Mouse (Mus musculus) brain, embryonic 14.5 days (tissue): Measurements from ENCODE around the gene Zfhx3. TPM values are rescaled to one million over a fixed set of nuclear protein-coding genes. Genes with fewer than 3 reads are reported as not detected.

Experiments
- DNase-seq: peaks from one replicate; pipeline ENCODE4 v3.0.0-alpha.2; 2011; ENCODE audit warnings: low read depth
- CTCF ChIP-seq: fragments of 200-500 bp; IDR thresholded peaks from 2 replicates; pipeline ENCODE4 v1.5.1; 2012; ENCODE audit warnings: inconsistent platforms, mild to moderate bottlenecking, moderate library complexity, borderline replicate concordance; ENCODE audit not compliant: insufficient read depth, insufficient read length; ENCODE audit errors: extremely low read depth
- POLR2A ChIP-seq: fragments of 200-500 bp; IDR thresholded peaks from 2 replicates; pipeline ENCODE4 v1.6.1; 2012; ENCODE audit warnings: mild to moderate bottlenecking, inconsistent platforms, borderline replicate concordance; ENCODE audit not compliant: poor library complexity, insufficient read depth, insufficient read length, severe bottlenecking; ENCODE audit errors: extremely low read depth
- polyA plus RNA-seq: library from polyadenylated mRNA; depleted of rRNA; stranded (reverse); fragments of >200 nt; gene quantifications from 2 replicates; pipeline ENCODE4 v1.2.3, GENCODE M21; 2012

Gene Zfhx3
- polyA plus RNA-seq, 1 experiment = 31.3 TPM

DNA sequence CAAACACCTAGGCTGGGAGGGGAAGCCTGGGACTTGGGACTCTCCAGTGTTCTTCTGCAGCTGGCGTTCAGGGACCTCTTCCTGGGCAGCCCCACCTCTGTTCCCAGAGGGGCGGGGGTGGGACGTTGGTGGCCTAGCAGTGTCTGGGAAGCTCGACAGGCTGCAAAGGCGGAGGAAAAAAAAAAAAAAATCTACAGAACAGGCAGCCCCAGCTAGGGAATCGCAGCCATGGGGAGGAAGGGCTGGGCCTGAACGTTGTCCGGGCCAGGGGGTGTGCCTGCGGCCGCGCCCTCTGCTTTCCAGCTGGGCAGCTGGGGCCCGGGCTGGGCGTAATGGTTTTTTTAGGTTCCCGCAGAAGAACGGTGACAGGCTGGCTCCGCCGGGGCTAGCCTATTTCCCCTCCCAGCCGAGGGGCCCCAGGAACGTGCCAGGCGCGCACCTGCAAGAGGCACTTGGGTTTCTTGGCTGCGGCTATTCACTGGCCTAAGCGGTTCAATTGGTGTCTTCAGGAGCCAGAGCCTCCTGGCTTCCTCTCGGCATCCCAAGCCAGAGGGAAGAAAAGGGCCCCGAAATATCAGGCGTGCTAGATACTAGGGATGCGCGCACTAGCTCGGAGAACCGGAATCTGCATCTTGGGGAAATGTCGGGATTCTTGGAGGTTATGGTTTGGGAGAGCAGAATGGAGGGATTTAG lies 753.6 kb downstream of the Zfhx3 start:
- DNase-seq = peak; percentile 49
- TF ChIP-seq CTCF (no peak), POLR2A (no peak)

DNA sequence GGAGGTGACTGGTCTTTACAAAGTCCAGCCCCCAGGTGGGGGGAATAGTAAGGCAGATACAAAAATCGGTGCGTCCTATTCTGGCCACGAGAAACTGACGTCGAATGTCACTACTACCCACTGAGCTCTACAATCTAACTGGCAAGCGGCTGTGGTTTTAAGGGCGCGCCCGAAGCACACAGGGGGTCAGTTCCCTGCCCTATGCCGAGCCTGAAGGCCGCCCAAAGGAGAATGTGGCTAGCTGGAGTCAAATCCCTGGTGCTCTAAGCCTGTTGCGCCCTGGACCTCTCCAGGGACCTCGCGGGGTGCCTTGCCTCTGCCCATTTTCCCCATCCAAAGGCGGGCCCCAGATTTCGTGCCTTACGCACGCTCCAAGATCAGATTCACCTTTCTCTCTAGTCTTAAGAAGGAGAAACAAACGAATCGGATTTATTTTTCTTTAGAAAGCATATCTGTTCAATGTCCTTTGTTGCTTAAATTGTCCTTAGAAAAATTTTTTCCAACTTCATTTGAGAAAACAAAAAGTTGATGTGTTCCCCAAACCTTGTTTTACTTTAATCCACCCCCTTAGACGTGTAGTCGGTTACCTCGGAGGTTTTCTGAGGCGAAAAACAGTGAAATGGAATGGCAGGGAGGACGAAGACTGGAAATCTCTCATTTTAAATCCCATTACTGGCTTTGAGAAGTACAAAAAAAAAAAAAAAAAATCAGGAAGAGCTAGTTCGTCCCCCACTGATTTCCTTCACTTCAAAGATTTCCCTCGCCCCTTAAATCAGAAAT lies 754.4 kb downstream of the Zfhx3 start:
- DNase-seq = peak; percentile 43
- TF ChIP-seq POLR2A = no peak
- no peak for TF ChIP-seq CTCF

DNA sequence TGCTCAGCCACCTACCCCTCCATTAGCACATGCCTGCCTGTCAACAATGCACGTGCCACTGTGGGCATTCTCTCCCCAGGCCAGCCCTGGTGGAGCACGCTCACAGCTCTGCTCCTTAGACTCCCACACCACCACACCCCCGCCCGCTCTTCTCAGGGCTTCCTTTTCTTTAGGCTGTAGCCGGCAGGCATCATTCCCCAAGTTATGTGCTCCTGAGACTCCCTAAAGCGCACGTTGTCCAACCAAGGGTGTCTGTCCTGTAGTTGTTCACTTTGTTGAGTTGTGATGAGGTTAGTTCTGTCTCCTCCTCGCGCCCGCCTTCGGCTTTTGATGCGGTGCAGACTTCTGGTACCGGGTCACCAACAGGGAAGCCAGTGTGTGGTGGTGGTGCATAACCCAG lies 755.1 kb downstream of the Zfhx3 start:
- peak; percentile 70 for DNase-seq
- TF ChIP-seq POLR2A = no peak

DNA sequence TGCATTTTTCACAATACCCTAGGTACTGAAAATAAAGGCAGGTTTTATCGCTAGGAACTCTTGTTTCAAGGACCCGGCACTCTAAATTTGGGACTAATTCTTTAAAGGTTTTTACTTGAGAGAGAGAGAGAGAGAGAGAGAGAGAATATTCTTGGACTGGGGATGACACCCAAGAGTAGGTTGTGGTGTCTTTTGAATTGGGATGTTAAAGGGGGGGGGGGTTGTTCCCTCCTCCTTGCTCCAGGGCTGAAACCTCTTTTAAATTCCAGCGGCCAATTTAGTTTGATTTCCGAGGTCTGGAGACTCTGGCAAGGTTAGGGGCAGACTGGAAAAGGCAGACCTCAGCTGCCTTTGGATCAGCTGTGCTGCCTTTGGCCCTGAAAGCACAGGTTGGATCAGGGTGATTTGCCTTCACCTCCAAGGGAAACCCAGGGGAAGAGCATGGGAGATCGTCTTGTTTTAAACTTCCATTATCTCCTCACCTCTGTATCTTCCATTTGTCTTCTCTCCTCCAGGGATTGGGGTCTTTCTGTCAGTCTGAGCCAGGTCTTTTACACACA lies 755.7 kb downstream of the Zfhx3 start:
- DNase-seq = peak; percentile 28
- TF ChIP-seq POLR2A = no peak
- TF ChIP-seq CTCF = no peak

DNA sequence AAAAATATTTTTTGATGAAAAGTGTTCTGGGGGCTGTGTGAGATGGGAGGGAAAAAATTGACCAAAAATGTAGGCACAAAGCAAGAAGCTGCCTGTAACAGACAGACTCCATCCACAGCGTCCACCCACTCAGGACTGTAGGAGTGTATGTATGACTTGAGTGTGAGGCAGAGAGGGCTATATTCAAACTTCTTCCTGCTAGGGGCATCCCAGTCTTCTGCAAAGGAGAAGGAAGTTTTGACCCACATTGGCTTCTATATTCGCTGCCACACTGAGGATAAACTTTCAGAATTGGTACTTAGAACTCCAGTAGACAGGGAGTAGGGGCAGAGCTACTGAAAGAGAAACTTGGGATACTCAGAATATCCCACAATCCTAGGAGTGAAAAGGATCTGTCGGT lies 756.6 kb downstream of the Zfhx3 start:
- DNase-seq = peak; percentile 30
- TF ChIP-seq POLR2A (no peak), CTCF (no peak)

DNA sequence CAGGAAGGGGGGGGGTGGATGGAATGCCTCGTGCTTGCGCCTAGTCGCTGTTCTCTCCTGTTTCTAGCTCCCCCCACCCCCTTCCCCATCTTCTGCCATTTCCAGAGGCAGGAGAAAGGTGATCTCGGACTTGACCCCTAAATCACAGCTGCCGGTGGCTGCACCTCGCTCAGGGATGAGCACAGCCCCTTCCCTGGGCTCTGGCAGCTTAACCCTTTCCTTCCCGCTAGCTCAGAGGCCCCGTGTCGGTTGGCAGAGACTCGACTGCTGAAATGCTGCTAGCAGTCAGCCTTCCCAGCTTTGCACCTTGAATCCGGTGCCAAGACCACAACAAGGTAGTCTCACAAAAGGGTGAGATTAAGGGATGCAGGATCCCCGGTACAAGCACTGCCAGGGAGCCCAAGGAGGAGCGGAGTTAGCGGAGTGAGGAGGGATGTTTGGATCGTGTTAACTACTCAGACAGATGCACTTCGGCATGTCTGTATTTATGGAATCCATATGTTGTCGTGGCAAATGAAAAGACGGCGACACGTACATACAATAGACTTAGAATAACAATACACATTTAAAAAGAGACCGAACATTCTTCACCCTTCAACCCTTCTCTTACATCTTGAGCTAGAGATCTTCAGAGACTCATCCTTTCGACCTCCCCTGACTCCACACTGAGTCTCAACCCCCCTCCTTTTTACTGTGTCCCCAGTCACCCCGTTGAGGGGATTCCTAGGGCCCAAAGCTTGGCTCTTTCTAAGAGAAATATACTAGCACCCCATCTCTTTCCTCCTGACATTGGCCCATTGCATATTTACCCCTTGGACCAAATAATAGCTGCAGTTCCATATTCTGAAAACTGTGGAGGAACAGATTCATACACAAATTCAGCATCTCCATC lies 757.3 kb downstream of the Zfhx3 start:
- TF ChIP-seq POLR2A = no peak
- no peak for TF ChIP-seq CTCF
- DNase-seq = peak; percentile 64

DNA sequence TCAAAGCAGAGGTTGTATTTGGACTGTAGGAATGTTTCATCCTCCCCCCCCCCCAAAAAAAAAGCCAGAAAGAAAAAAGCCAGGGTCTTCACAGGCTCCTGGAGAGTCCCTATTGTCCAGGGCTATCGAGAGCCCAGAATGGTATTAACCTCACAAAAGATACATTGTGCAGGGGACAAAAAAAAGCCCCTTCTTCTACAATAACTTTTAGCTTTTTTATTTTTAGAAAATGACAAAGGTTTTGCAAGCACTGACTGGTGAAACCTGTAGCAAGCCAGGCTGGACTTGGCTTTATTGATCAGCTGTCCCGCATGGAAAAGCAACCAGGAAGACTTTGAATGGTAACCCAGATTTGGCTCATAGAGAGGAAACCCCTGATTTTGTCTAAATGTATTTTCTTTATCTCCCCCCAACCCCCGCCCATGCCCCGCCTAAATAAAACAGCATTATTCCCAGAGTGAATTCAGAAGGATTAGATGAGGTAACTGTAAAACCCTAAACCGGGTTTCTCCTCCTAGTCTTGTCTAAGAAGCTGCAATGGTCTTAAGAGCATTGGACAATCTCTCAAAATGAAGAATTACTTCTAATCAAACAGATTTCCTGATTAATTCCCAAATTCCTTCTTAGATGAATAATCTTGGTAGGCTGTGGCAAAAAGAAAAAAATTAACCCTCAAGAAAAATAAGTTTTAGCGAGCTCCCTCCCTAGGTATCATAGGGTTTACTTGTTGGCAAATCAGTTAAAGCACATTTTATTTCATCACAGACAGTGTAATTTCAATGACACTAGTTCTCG lies 759.1 kb downstream of the Zfhx3 start:
- peak; percentile 43 for DNase-seq
- TF ChIP-seq CTCF (no peak), POLR2A (no peak)

DNA sequence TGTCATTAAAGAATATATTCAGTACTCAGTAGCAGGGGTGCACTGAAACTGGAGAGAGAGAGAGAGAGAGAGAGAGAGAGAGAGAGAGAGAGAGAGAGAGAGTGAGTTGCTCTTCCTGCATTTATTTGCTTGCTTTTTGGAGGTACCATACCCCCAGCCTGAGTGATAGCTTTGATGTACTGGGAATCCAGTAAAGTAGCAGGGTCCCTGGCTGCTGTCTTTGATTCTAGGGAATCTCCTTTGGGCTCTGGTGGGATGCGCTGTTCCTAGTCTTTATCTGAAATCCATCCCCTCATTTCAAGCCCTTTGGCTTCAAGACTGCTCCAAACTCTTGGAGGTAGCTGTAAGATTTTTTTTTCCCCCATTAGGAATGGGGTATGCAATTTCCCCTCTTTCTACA lies 759.8 kb downstream of the Zfhx3 start:
- DNase-seq = peak; percentile 58
- TF ChIP-seq CTCF (no peak), POLR2A (no peak)

DNA sequence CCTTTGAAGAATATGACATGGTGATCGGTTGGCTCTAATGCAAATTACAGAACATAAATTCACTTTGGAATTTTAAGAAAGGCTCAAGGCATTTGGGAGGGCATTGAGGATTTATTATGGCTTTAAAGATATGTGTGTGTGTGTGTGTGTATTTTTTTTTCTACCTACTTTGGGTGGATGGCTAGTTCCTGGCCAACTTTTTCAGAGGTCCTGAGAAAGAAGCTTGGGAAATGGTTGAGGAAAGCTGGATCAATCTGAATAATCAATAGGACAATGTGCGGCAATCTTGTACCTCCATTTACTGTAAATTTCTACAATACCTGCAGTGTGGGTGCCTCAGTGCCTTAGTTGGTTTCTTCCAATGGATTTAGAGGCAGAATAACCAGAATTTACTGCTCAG lies 763.3 kb downstream of the Zfhx3 start:
- TF ChIP-seq CTCF (no peak), POLR2A (no peak)
- DNase-seq = peak; percentile 18

DNA sequence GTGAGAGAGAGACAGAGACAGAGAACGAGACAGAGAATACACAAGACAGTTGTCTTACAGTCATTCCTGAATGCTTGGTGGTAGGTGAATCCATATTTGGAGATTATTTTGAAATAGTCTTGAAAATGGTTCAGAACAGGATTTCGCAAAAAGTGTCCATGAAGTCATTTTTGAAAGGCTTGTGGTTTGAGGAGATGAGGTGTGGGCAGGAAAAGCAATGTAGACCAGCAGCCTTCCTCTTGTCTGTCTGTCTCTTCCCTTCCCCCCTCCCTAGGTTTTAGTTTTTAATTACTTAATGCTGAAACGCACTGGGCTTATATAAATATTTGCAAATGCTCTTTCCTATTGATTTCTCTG lies 764.0 kb downstream of the Zfhx3 start:
- DNase-seq = peak; percentile 27
- TF ChIP-seq POLR2A (no peak), CTCF (no peak)
